Mouse (Mus musculus) lung, postnatal 0 days (tissue): ENCODE results near the gene Flt1.

Source experiments
- CTCF ChIP-seq: IDR thresholded peaks from 2 replicates; pipeline ENCODE4 v1.5.1; 2016; ENCODE audit warnings: antibody characterized with exemption, mild to moderate bottlenecking
- EP300 ChIP-seq: IDR thresholded peaks from 2 replicates; pipeline ENCODE4 v1.6.1; 2016; ENCODE audit warnings: antibody characterized with exemption, mild to moderate bottlenecking, control low read depth

DNA sequence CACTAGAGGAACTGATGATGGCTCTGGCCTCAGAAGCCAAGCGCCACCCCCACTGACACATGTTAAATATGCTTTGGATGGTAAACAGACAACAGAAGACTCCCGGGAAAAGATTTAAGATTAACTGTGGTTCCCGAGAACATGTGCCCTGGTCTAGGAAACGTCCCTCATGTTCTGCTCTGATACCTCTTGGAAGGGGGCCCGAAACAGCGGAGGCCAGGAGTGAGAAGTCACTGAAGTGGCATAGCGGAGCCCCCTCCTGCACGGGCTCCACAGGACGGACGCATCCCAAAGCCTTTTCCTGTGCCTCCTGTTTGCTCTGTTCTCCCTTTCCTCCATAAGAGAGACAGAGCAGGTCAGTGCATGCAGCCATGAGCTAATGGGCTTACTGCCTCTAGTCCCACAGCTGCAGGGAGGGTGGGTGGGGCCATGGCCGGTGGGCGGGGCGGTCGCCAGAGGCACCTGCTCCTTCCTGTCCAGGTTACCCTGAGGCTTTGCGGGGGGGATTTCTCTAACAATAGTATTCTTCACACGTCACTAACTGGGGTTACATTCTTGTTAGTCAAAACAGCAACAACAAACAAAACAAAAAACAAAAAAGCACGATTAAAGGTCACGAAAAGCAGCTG, 162.2 kb downstream of the Flt1 start:
- no peak for TF ChIP-seq CTCF
- TF ChIP-seq EP300 = no peak
